Mouse (Mus musculus) neural tube, embryonic 14.5 days (tissue): ENCODE measurements around the gene Nhsl1. TPM values are rescaled to one million over a fixed set of nuclear protein-coding genes. Genes with fewer than 3 reads are reported as not detected.
"Not testable (repeated sequence)": the region's sequence is repeated elsewhere in the genome, so short reads cannot be mapped to it uniquely, and the experiment has no call there.

Experiments used
- ATAC-seq: fragments of 200-750 bp; cut with Nextera tagmentation; 2 replicates; pipeline ENCODE4 v1.8.0; 2017; ENCODE audit warnings: low read depth, mild to moderate bottlenecking, moderate TSS enrichment, moderate library complexity
- H3K27ac ChIP-seq: fragments of 300-500 bp; sonication (generic); 2 replicates; pipeline ENCODE4 v1.5.1; 2014; ENCODE audit warnings: low read depth, mild to moderate bottlenecking, control low read depth, low read length, moderate library complexity, mixed read lengths
- H3K27me3 ChIP-seq: fragments of 300-500 bp; sonication (generic); 2 replicates; pipeline ENCODE4 v1.6.1; 2014; ENCODE audit warnings: low read length; ENCODE audit not compliant: control insufficient read depth, insufficient read depth
- H3K36me3 ChIP-seq: fragments of 300-500 bp; sonication (generic); 2 replicates; pipeline ENCODE4 v1.6.1; 2014; ENCODE audit warnings: low read length, mixed read lengths; ENCODE audit not compliant: control insufficient read depth, insufficient read depth
- H3K4me1 ChIP-seq: fragments of 300-500 bp; sonication (generic); 2 replicates; pipeline ENCODE4 v1.6.1; 2014; ENCODE audit warnings: low read length; ENCODE audit not compliant: control insufficient read depth, insufficient read depth
- H3K4me2 ChIP-seq: fragments of 300-500 bp; sonication (generic); 2 replicates; pipeline ENCODE4 v1.6.1; 2014; ENCODE audit warnings: mild to moderate bottlenecking, low read depth, low read length, control low read depth
- H3K4me3 ChIP-seq: fragments of 300-500 bp; sonication (generic); 2 replicates; pipeline ENCODE4 v1.5.1; 2014; ENCODE audit warnings: low read depth, low read length, control low read depth, mixed read lengths
- H3K9ac ChIP-seq: fragments of 300-500 bp; sonication (generic); replicated peaks from 2 replicates; pipeline ENCODE4 v1.6.1; 2014; ENCODE audit warnings: low read depth, mild to moderate bottlenecking, control low read depth, low read length, mixed read lengths
- H3K9me3 ChIP-seq: fragments of 300-500 bp; sonication (generic); 2 replicates; pipeline ENCODE4 v1.6.1; 2016; ENCODE audit warnings: low read length; ENCODE audit not compliant: control insufficient read depth
- WGBS: fragments of 180-500 bp; shearing (Covaris S2); extraction: QIAGEN DNeasy Blood & Tissue Kit; methylation state at CpG from one replicate; pipeline ENCODE4 v1.1.7; 2014; 5-methylcytosine and 5-hydroxymethylcytosine counted together
- polyA plus RNA-seq: library from polyadenylated mRNA; unstranded; fragments of >200 nt; fragmentation: Nextera tagmentation; extraction: Ambion mirVana; gene quantifications from 2 replicates; pipeline ENCODE4 v1.2.1, GENCODE M21; 2014

Gene Nhsl1
- polyA plus RNA-seq, 1 experiment from 2014 or later, result 21.0 TPM

GRCm38 (mm10) chr10:18431546-18431945 is 112.8 kb downstream of the Nhsl1 start:
- 0 out of 2 replicates have a peak, but pooled peaks cover 2% of the 10 kb centered on the region for H3K9me3 ChIP-seq
- no peaks in the 10 kb centered on the region for H3K36me3 ChIP-seq
- peak overlapping the region; percentile 14; the same call in 1 of the 2 replicates for H3K4me2 ChIP-seq
- no peak for ATAC-seq
- H3K27ac ChIP-seq, result no peak overlapping the region
- no peak overlapping the region for H3K9ac ChIP-seq
- WGBS, result 72% methylated on average over 3 of the region's 3 CpGs
- peak overlapping the region; percentile 31; the same call in 1 of the 2 replicates for H3K4me3 ChIP-seq
- peaks cover 20% of the 10 kb centered on the region; the same call in 1 of the 2 replicates for H3K4me1 ChIP-seq
- no peaks in the 10 kb centered on the region for H3K27me3 ChIP-seq

GRCm38 (mm10) chr10:18435454-18435853 is 116.7 kb downstream of the Nhsl1 start:
- H3K4me1 ChIP-seq, result peaks cover 15% of the 10 kb centered on the region; the same call in 1 of the 2 replicates

DNA sequence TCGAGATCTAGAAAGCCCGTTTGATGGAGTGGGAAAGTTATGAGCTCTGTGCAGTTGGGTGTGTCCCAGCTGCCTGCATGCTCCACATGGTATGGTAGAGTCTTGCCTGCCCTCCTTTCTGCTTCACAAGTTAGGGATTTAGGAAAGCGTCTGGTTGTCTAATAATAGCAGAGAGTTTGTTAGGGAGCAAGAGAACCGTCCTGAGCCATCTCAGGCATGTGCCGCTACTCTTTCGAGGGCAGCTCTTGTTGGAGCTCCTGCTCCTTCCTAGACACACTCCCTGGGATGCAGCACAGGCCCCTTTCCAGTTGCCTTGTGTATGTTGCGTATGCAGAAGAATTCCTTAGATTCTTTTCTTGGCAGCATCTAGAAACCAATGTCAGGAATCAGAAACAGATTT is 117.2 kb downstream of the Nhsl1 start:
- no peaks in the 10 kb centered on the region for H3K9me3 ChIP-seq

More at GRCm38 (mm10) chr10:18435454-18435853, 116.7 kb downstream of the Nhsl1 start:
- no peak overlapping the region for H3K27ac ChIP-seq
- WGBS, result 82% methylated on average over 6 of the region's 6 CpGs
- no peak overlapping the region for H3K4me3 ChIP-seq
- no peak overlapping the region for H3K4me2 ChIP-seq
- no peaks in the 10 kb centered on the region for H3K9me3 ChIP-seq
- H3K27me3 ChIP-seq, result no peaks in the 10 kb centered on the region
- no peak for ATAC-seq
- H3K36me3 ChIP-seq, result no peaks in the 10 kb centered on the region
- H3K9ac ChIP-seq, result no peak overlapping the region

GRCm38 (mm10) chr10:18437584-18437983 is 118.8 kb downstream of the Nhsl1 start:
- no peaks in the 10 kb centered on the region for H3K9me3 ChIP-seq
- ATAC-seq, result no peak
- H3K4me3 ChIP-seq, result no peak overlapping the region
- no peak overlapping the region for H3K27ac ChIP-seq
- no peak overlapping the region for H3K4me2 ChIP-seq
- 54% methylated on average over 2 of the region's 2 CpGs for WGBS
- H3K4me1 ChIP-seq, result 0 out of 2 replicates have a peak, but pooled peaks cover 9% of the 10 kb centered on the region
- no peaks in the 10 kb centered on the region for H3K27me3 ChIP-seq
- no peak overlapping the region for H3K9ac ChIP-seq
- H3K36me3 ChIP-seq, result no peaks in the 10 kb centered on the region

More for the DNA sequence above, 117.2 kb downstream of the Nhsl1 start:
- Histone ChIP-seq H3K4me3 (no peak overlapping the region), H3K4me1 (0 out of 2 replicates have a peak, but pooled peaks cover 11% of the 10 kb centered on the region), H3K27ac (no peak overlapping the region), H3K27me3 (no peaks in the 10 kb centered on the region), H3K9ac (no peak overlapping the region), H3K36me3 (no peaks in the 10 kb centered on the region), H3K4me2 (no peak overlapping the region)
- ATAC-seq, result no peak
- 68% methylated on average over 7 of the region's 7 CpGs for WGBS

DNA sequence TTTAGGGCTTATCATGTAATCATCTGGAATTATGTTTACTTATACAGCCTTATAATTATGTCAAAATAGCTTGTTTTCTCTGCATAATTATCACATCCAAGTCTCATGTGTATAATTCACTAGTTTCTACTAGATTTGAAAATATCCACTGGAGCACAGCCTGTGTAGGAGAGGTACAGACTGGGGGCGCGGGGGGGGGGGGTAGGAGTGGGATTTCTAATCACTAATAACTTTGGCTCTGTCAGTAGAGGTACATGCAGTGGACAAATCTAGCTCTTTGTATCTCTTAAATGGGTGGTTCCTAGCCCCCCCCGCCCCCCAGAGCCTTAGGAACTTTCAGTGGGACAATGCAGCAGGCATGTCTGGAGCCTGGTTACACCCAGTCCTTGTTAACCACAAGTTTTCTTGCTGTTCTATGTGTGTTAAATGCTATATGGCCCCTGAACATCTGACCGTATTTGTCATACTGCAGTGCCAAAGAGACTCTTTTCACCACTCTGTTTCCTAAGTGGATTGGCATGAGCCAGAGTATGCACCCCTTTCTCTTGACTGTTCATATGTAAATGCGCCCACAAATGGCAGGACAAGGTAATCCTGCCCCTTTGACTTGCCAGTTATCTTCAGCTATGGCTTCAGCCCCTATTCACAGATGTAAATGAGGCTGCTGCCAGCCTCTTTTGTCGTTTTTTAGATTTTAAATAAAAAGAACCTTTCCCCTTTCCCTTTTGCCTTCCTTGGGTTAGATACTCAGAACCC is 127.0 kb downstream of the Nhsl1 start:
- Histone ChIP-seq H3K36me3 (no peaks in the 10 kb centered on the region), H3K4me2 (no peak overlapping the region), H3K27ac (no peak overlapping the region), H3K4me1 (peaks cover 6% of the 10 kb centered on the region; the same call in 1 of the 2 replicates), H3K9me3 (no peaks in the 10 kb centered on the region), H3K4me3 (no peak overlapping the region), H3K27me3 (no peaks in the 10 kb centered on the region), H3K9ac (no peak overlapping the region)
- 27% methylated on average over 6 of the region's 6 CpGs for WGBS
- 0 out of 2 replicates have a peak, but pooled peaks have one; percentile 18 for ATAC-seq

DNA sequence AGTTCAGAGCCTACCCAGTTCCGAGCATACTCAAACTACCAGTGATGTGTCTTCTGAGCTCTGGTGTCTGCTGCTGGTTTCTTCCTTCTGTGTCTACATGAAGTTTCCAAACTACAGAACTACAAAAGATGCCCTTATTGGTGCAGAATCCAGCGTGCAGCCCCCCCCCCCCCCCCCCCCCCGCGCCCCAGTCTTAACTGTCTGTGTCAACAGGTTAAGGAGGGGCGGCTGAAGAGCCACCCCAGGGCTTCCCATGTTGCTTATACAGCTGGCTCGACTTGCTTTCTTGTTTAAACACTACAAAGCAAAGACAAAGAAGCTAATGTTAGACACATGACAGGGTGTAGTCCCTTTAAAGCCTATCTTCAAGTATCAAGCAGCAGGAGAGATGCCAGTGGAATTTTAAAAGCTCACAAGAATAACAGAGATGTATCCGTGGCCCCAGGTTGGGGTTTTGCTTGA is 127.6 kb downstream of the Nhsl1 start:
- no peak for ATAC-seq
- H3K4me2 ChIP-seq, result no peak overlapping the region
- H3K27me3 ChIP-seq, result no peaks in the 10 kb centered on the region
- no peaks in the 10 kb centered on the region for H3K9me3 ChIP-seq
- whole genome bisulfite sequencing, result 8% methylated on average over 5 of the region's 7 CpGs
- no peak overlapping the region for H3K27ac ChIP-seq
- H3K4me3 ChIP-seq, result no peak overlapping the region
- H3K36me3 ChIP-seq, result no peaks in the 10 kb centered on the region
- H3K9ac ChIP-seq, result no peak overlapping the region
- H3K4me1 ChIP-seq, result peaks cover 6% of the 10 kb centered on the region; the same call in 1 of the 2 replicates

DNA sequence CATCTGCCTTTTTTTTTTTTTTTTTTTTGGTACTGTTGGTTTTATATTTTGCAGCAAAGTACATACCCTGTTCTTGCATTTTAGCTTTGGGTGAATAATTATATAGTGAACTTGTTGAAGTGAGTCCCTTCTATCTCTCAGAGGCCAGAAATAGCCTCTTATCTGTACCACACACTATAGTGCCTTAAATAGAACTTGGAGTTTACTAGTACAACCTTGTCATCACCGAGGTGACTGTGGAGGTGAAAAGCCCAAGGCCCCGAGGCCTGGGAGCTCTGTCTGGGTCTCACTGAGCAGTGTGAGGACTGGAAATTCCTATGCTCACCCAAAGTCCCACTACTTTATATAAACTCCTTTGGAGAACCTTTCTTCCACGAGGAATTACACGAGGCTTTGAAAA is 128.5 kb downstream of the Nhsl1 start:
- Histone ChIP-seq H3K4me3 (no peak overlapping the region), H3K4me2 (no peak overlapping the region), H3K9ac (no peak overlapping the region), H3K36me3 (no peaks in the 10 kb centered on the region), H3K9me3 (no peaks in the 10 kb centered on the region), H3K27me3 (no peaks in the 10 kb centered on the region), H3K27ac (no peak overlapping the region), H3K4me1 (peaks cover 6% of the 10 kb centered on the region; the same call in 1 of the 2 replicates)
- 65% methylated on average over 4 of the region's 4 CpGs for WGBS
- no peak for ATAC-seq

DNA sequence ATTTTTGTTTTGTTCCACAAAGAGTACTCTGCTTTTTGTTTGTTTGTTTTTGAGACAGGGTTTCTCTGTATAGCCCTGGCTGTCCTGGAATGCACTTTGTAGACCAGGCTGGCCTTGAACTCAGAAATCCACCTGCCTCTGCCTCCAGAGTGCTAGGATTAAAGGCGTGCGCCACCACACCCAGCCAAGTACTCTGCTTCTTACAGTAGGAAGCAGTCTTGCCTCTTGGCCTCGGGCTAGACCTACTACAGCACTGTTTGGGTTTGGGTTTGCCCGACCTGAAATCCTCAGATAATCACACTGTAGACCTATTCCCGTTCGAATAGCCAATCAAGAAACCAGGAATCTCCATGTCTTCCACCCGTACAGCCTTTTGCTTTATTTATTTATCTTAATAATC is 130.1 kb downstream of the Nhsl1 start:
- ATAC-seq, H3K4me3 ChIP-seq, H3K36me3 ChIP-seq, H3K27me3 ChIP-seq, H3K4me1 ChIP-seq, H3K4me2 ChIP-seq, H3K9ac ChIP-seq, H3K27ac ChIP-seq, H3K9me3 ChIP-seq: not testable (repeated sequence)
- WGBS, result 91% methylated on average over 7 of the region's 7 CpGs

DNA sequence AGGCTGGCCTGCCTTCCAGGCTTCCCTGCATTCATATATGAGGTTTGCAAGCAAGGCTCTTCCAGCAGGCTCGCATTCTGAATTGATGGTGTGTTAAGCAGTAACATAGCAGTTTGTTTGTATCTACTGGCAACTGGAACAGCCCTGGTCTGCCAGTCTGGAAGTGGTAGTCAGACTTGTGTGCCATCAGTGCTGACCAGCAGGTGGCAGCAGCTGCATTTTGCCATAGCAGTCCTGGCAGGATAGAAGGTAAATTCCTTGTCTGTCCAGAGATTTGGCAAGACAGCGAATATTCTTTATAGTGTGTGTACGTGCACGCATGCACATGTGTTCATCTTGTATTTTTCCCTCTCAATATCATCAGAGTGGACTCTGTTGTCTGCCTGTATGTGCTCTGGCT is 134.6 kb downstream of the Nhsl1 start:
- WGBS, result 19% methylated on average over 4 of the region's 4 CpGs
- H3K27ac ChIP-seq, result no peak overlapping the region

More for the DNA sequence above, 134.6 kb downstream of the Nhsl1 start:
- H3K36me3 ChIP-seq, result no peaks in the 10 kb centered on the region
- H3K4me3 ChIP-seq, result no peak overlapping the region
- no peaks in the 10 kb centered on the region for H3K9me3 ChIP-seq
- H3K4me1 ChIP-seq, result peaks cover 8% of the 10 kb centered on the region
- H3K27me3 ChIP-seq, result no peaks in the 10 kb centered on the region
- H3K4me2 ChIP-seq, result no peak overlapping the region
- no peak overlapping the region for H3K9ac ChIP-seq
- ATAC-seq, result peak; percentile 85
